Mouse (Mus musculus): ENCODE data around the gene Vmn1r195.
"Not testable (repeated sequence)": the region's sequence is repeated elsewhere in the genome, so short reads cannot be mapped to it uniquely, and the experiment has no call there.

The Vmn1r195 gene

GRCm38 (mm10) chr13:22270222-22270621, at the start of gene Vmn1r195:
Gene Vmn1r195, plus strand, starts transcription at chr13:22270522.
- not testable (repeated sequence) for DNase-seq (ENCODE audit: extremely low read depth, insufficient read length, low spot score)

DNA sequence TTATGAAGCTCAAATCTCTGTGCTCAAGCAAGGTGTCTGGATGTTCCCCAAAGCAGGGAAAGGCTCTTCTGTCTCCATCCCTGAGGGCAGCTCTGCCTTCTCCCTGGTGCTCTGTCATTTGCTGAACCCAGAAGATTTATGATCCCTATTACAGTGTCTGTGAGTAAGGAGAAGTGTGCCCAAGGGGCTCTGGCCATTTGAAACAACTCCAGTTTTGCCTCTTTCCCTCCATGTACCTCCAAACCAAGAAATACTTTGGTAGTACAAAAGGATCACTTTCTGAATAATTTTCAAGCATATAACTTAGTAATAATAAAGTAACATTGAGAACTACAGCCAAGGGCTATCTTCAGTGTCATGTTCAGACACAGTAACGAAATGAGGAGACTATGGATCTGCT, 47.3 kb upstream of the Vmn1r195 start, which contains the start of gene Vmn1r193:
Gene Vmn1r193 (minus strand): TSS at position 101 of the 400 bp plus-strand sequence.
- not testable (repeated sequence) for DNase-seq (ENCODE audit: extremely low read depth, insufficient read length, low spot score)

DNA sequence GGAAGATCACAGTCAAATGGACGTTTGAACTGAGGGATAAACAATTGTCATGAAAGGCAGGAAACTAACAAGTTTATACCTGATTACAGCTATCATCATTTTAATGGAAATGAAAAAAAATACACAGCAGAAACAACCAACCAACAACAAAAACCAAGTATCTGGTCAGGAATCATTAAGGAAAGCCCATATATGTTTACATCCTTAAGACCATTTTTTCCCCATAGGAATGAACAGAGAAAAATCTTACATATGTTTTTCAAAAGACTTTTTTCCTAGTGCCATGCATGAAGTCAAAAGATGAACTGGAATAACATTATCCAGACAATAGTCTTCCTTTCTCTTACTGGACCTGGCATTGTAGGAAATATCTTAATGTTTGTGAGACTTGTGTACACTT, 26.4 kb upstream of the Vmn1r195 start, which contains the start of gene Vmn1r194:
Gene Vmn1r194 (plus strand): TSS at position 301 of the 400 bp plus-strand sequence.
- no peak for DNase-seq (ENCODE audit: extremely low read depth, insufficient read length, low spot score)

- DNase-seq (ENCODE audit: extremely low read depth, insufficient read length, low spot score): no peak
Measured at GRCm38 (mm10) chr13:22271721-22272120, 1.4 kb downstream of the Vmn1r195 start.

DNA sequence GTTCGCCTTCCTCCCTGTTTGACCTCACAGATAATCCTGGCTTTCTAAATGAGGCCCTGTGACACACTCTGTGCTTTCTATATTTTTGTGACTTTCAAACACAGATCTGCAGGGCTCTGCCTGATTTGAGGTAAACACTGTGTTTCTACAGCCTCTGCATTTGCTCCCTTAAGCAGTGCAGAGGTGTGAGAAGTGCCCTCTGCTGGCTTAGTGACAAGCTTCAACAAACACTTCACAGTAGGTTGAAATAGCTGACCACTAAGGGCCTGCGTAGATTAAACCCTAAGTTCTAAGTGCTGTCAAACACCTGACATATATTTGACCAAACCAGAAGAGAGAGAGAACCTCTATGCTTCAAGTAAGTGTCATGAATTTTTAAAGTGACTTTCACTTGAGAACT, 14.3 kb downstream of the Vmn1r195 start:
- no peak for DNase-seq (ENCODE audit: extremely low read depth, insufficient read length, low spot score)

- no peak for DNase-seq (ENCODE audit: extremely low read depth, insufficient read length, low spot score)
Measured at GRCm38 (mm10) chr13:22289620-22290019, 19.3 kb downstream of the Vmn1r195 start, which contains the start of gene Vmn1r196. Gene Vmn1r196, plus strand, starts transcription at chr13:22289920.

- not testable (repeated sequence) for DNase-seq (ENCODE audit: extremely low read depth, insufficient read length, low spot score)
Measured at GRCm38 (mm10) chr13:22308075-22308474, 37.8 kb downstream of the Vmn1r195 start.

DNA sequence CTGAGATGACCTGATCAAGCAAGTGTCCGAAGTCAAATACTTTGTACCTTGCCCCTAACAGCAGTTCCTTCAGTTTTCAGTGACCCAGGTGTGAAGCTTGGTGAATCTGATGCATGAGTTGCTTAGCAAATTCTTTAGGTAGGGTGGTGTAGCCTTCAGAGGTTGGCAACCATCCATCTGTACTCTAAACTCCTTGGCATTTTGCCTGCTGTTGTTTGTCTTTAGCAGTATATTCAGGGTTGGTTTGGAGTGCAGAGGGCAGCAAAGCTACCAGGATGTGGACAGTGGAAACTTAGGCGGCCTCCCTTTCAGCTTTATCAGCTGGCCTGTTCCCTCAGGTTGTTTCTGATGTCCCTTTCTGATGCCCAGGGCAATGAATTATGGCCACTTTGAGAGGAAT, 45.0 kb downstream of the Vmn1r195 start:
- no peak for DNase-seq (ENCODE audit: extremely low read depth, insufficient read length, low spot score)

DNA sequence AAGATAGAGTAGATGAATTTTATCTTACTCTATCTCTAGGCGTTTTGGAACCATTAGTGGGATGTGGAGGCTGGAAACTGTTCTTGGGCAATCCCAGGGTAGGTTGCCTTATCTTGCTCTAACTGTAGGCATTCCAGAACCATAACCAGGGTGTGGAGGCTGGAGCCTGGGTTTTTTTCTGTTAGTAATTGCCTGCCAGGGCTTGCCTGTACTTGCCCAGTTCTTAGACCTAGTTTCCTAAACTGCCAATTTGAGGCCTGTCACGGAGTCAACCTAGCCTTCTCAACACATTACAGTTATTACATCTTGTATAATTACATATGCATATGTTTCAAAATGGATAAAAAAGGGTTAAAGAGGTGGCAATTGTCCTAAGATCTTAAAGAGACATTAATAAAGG, 47.0 kb downstream of the Vmn1r195 start:
- DNase-seq (ENCODE audit: extremely low read depth, insufficient read length, low spot score): no peak

DNA sequence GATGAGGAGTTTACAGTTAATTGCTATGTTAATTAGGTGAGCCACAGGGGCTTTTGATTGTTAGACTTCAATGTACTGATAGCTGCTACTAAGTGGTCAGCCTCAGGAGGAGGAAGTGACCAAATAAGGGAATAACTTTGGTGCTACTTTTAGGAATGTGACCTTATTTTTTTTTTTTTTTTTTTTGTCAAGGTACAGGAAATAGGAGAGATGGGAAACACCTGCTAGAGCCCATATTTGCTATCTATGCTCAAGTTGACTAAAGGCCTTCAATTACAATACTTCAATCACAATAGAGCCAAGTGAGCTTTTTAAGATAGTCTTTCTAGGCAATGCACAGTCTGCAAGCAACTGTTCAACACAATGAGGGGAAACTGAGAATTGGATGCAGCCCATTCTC, 49.8 kb downstream of the Vmn1r195 start:
- no peak for DNase-seq (ENCODE audit: extremely low read depth, insufficient read length, low spot score)

DNA sequence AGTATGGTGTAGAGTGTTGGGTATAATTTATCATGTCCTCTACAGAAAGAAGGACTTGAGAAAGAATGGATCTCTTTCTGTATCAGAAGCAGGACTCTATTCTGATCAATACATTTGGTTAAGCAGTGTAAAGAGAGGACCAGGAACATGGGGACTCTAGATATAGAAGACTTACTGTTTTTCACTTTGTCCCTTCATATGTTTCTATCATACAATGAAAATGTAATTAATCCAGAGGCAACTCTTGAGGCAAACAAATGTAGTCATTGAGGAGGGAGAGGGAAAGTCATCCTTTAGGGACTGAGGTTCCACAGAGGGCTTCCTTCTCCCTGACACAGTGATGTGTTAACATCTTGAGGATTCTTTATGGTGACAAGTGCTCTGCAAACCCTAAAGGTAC, 54.0 kb downstream of the Vmn1r195 start, which contains the start of gene Vmn1r197:
Gene Vmn1r197 (plus strand): TSS at position 301 of the 400 bp plus-strand sequence.
- DNase-seq (ENCODE audit: extremely low read depth, insufficient read length, low spot score): no peak

All from 3134 (cell line).